In the genomic region with DNA sequence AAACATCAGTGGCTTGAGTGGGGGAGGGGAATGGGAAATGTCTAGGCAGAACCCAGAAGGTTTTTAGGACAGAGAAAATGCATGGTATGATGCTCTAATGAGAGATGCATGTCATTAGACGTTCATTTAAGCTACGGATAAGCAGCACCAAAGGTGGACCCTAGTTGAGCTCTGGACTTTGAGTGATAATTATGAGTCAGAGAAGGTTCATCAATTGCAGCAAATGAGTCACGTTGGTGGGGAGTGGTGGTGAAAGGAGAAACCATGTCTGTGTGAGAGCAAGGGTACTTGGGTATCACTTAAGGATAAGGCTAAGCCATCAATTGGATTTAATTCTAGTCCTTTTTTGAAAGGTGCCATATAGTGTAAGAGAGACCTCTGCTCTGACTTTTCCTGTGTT, we compare ENCODE assay signal across 23 mouse cellular contexts.
"Had no signal": no experiment of that assay in that cellular context is flagged by ENCODE, and none has a peak within 500 bp of the region (broad histone marks: within the 10 kb centered on the region; RNA-seq: fewer than 3 reads in every experiment).

No protein-coding gene starts in this region.

- H3K9me3 ChIP-seq: heart, embryonic 10.5 days; heart, embryonic 12.5 days; hindbrain, embryonic 13.5 days; hindbrain, embryonic 15.5 days; kidney, embryonic 15.5 days; limb, embryonic 10.5 days; limb, embryonic 12.5 days; liver, embryonic 13.5 days had no signal

- H3K36me3 ChIP-seq: heart, embryonic 10.5 days; heart, embryonic 12.5 days; hindbrain, embryonic 13.5 days; hindbrain, embryonic 15.5 days; kidney, embryonic 15.5 days; limb, embryonic 10.5 days; limb, embryonic 12.5 days; liver, embryonic 13.5 days had no signal

- H3K27ac ChIP-seq: heart, embryonic 10.5 days; hindbrain, embryonic 15.5 days; hindbrain, postnatal 0 days; kidney, embryonic 15.5 days; kidney, postnatal 0 days; limb, embryonic 10.5 days; limb, embryonic 12.5 days; liver, embryonic 13.5 days had no signal

- DNase-seq: gastrocnemius, postnatal 14 days; gastrocnemius, postnatal 36 days; heart, adult 18-20 months; heart, postnatal 14 days; heart, postnatal 36 days; kidney, adult 11 months; kidney, postnatal 14 days; kidney, postnatal 36 days; layer of hippocampus, adult 9-11 months; layer of hippocampus, postnatal 36 days; liver; liver, embryonic 13.5 days had no signal

- H3K4me3 ChIP-seq: heart, embryonic 10.5 days; heart, embryonic 12.5 days; hindbrain, embryonic 15.5 days; kidney, embryonic 15.5 days; limb, embryonic 10.5 days; limb, embryonic 12.5 days; liver, embryonic 13.5 days had no signal

- H3K9ac ChIP-seq: heart, embryonic 12.5 days; hindbrain, embryonic 13.5 days; hindbrain, embryonic 15.5 days; kidney, embryonic 15.5 days; limb, embryonic 12.5 days; liver, embryonic 13.5 days had no signal

- H3K4me2 ChIP-seq: heart, embryonic 12.5 days; kidney, embryonic 15.5 days; limb, embryonic 12.5 days; liver, embryonic 11.5 days; liver, embryonic 13.5 days had no signal

- H3K27me3 ChIP-seq: hindbrain, embryonic 15.5 days had no signal

- ATAC-seq: hindbrain, postnatal 0 days; intestine, embryonic 16.5 days had no signal
